Mouse (Mus musculus): Measurements from ENCODE around the gene Rasl10b.

Gene Rasl10b

GRCm38 (mm10) chr11:83465976-83466375 is 57.0 kb downstream of the Rasl10b start:
- no peak for DNase-seq (ENCODE audit: low spot score in 2 of 2)

GRCm38 (mm10) chr11:83467120-83467652 is 58.2 kb downstream of the Rasl10b start:
- no peak for DNase-seq (ENCODE audit: low spot score in 2 of 2)

GRCm38 (mm10) chr11:83468765-83469164 is 59.8 kb downstream of the Rasl10b start:
- DNase-seq (ENCODE audit: low spot score in 2 of 2): no peak

Measured in spleen, postnatal 10 days (tissue).